Mouse (Mus musculus) hindbrain, embryonic 16.5 days (tissue): ENCODE measurements at regions not wholly inside any gene's neighbourhood (a gene's known extent, or its start where the extent isn't known, plus 50 kb on each side); places are given as distances from the start of the nearest gene placed in this dataset.

Source experiments
- ATAC-seq: fragments of 200-750 bp; cut with Nextera tagmentation; 2 replicates; pipeline ENCODE4 v1.8.0; 2017; ENCODE audit warnings: moderate TSS enrichment, moderate library complexity
- H3K27ac ChIP-seq: fragments of 300-500 bp; sonication (generic); 2 replicates; pipeline ENCODE4 v1.5.1; 2014; ENCODE audit warnings: low read depth, mild to moderate bottlenecking, control low read depth, low read length, moderate library complexity
- H3K27me3 ChIP-seq: fragments of 300-500 bp; sonication (generic); replicated peaks from 2 replicates; pipeline ENCODE4 v1.6.1; 2014; ENCODE audit warnings: low read length; ENCODE audit not compliant: control insufficient read depth, insufficient read depth
- H3K36me3 ChIP-seq: fragments of 300-500 bp; sonication (generic); 2 replicates; pipeline ENCODE4 v1.6.1; 2014; ENCODE audit warnings: mild to moderate bottlenecking, low read length, moderate library complexity, mixed read lengths; ENCODE audit not compliant: control insufficient read depth, insufficient read depth
- H3K4me1 ChIP-seq: fragments of 300-500 bp; sonication (generic); 2 replicates; pipeline ENCODE4 v1.6.1; 2014; ENCODE audit warnings: low read depth, low read length; ENCODE audit not compliant: control insufficient read depth, insufficient read depth
- H3K4me2 ChIP-seq: fragments of 300-500 bp; sonication (generic); 2 replicates; pipeline ENCODE4 v1.6.1; 2014; ENCODE audit warnings: mild to moderate bottlenecking, low read length, control low read depth, moderate library complexity
- H3K4me3 ChIP-seq: fragments of 300-500 bp; sonication (generic); 2 replicates; pipeline ENCODE4 v1.5.1; 2014; ENCODE audit warnings: mild to moderate bottlenecking, low read length, control low read depth, moderate library complexity
- H3K9ac ChIP-seq: fragments of 300-500 bp; sonication (generic); 2 replicates; pipeline ENCODE4 v1.6.1; 2014; ENCODE audit warnings: low read depth, mild to moderate bottlenecking, control low read depth, low read length, moderate library complexity
- H3K9me3 ChIP-seq: fragments of 300-500 bp; sonication (generic); 2 replicates; pipeline ENCODE4 v1.6.1; 2014; ENCODE audit warnings: mild to moderate bottlenecking, low read length, moderate library complexity; ENCODE audit not compliant: control insufficient read depth
- WGBS: fragments of 180-500 bp; shearing (Covaris S2); extraction: QIAGEN DNeasy Blood & Tissue Kit; methylation state at CpG from one replicate; pipeline ENCODE4 v1.1.7; 2014; 5-methylcytosine and 5-hydroxymethylcytosine counted together

- no peak overlapping the region for H3K27ac ChIP-seq
Observed at GRCm38 (mm10) chr9:41359286-41359685, 197.8 kb upstream of the Ubash3b start.

GRCm38 (mm10) chr9:41345338-41345737, 183.8 kb upstream of the Ubash3b start:
- no peaks in the 10 kb centered on the region for H3K9me3 ChIP-seq
- no peaks in the 10 kb centered on the region for H3K27me3 ChIP-seq
- no peak overlapping the region for H3K27ac ChIP-seq
- no peaks in the 10 kb centered on the region for H3K36me3 ChIP-seq
- H3K4me3 ChIP-seq: no peak overlapping the region
- H3K4me1 ChIP-seq: no peaks in the 10 kb centered on the region
- WGBS: 63% methylated on average over 2 of the region's 2 CpGs
- H3K4me2 ChIP-seq: no peak overlapping the region
- no peak overlapping the region for H3K9ac ChIP-seq
- no peak for ATAC-seq

More at GRCm38 (mm10) chr9:41359286-41359685, 197.8 kb upstream of the Ubash3b start:
- no peak for ATAC-seq
- H3K4me1 ChIP-seq: no peaks in the 10 kb centered on the region
- H3K9me3 ChIP-seq: no peaks in the 10 kb centered on the region
- H3K27me3 ChIP-seq: no peaks in the 10 kb centered on the region
- H3K9ac ChIP-seq: no peak overlapping the region
- H3K36me3 ChIP-seq: no peaks in the 10 kb centered on the region
- no peak overlapping the region for H3K4me3 ChIP-seq
- WGBS: 91% methylated on average over 3 of the region's 3 CpGs
- H3K4me2 ChIP-seq: no peak overlapping the region

- no peaks in the 10 kb centered on the region for H3K27me3 ChIP-seq
- no peaks in the 10 kb centered on the region for H3K9me3 ChIP-seq
- no peak for ATAC-seq
- H3K4me1 ChIP-seq: peaks cover 11% of the 10 kb centered on the region
- no peaks in the 10 kb centered on the region for H3K36me3 ChIP-seq
- H3K27ac ChIP-seq: no peak overlapping the region
- WGBS: 86% methylated on average over 2 of the region's 2 CpGs
- H3K9ac ChIP-seq: no peak overlapping the region
- H3K4me2 ChIP-seq: no peak overlapping the region
- no peak overlapping the region for H3K4me3 ChIP-seq
Observed at GRCm38 (mm10) chr9:41337375-41337774, 175.9 kb upstream of the Ubash3b start.

- 89% methylated on average over 6 of the region's 6 CpGs for WGBS
- Histone ChIP-seq H3K9ac (no peak overlapping the region), H3K9me3 (no peaks in the 10 kb centered on the region), H3K4me1 (peaks cover 11% of the 10 kb centered on the region), H3K4me2 (no peak overlapping the region), H3K27me3 (no peaks in the 10 kb centered on the region), H3K4me3 (no peak overlapping the region), H3K36me3 (no peaks in the 10 kb centered on the region), H3K27ac (no peak overlapping the region)
- ATAC-seq: no peak
Observed at GRCm38 (mm10) chr9:41336801-41337200, 175.3 kb upstream of the Ubash3b start.

- Histone ChIP-seq H3K9ac (peak overlapping the region; percentile 33; the same call in 1 of the 2 replicates), H3K4me2 (peak overlapping the region; percentile 22), H3K36me3 (no peaks in the 10 kb centered on the region), H3K4me3 (no peak overlapping the region), H3K27ac (peak overlapping the region; percentile 69), H3K4me1 (peaks cover 11% of the 10 kb centered on the region), H3K9me3 (no peaks in the 10 kb centered on the region), H3K27me3 (no peaks in the 10 kb centered on the region)
- WGBS: 9% methylated on average over 10 of the region's 10 CpGs
- peak; percentile 61 for ATAC-seq
Observed at GRCm38 (mm10) chr9:41334462-41335241, 173.2 kb upstream of the Ubash3b start.

GRCm38 (mm10) chr9:41333526-41333925, 172.0 kb upstream of the Ubash3b start:
- no peaks in the 10 kb centered on the region for H3K27me3 ChIP-seq
- no peak overlapping the region for H3K4me2 ChIP-seq
- H3K27ac ChIP-seq: no peak overlapping the region
- no peaks in the 10 kb centered on the region for H3K9me3 ChIP-seq
- no peak overlapping the region for H3K9ac ChIP-seq
- WGBS: 90% methylated on average over 1 of the region's 1 CpGs
- no peaks in the 10 kb centered on the region for H3K36me3 ChIP-seq
- H3K4me3 ChIP-seq: no peak overlapping the region
- peaks cover 11% of the 10 kb centered on the region for H3K4me1 ChIP-seq
- no peak for ATAC-seq

- 93% methylated on average over 1 of the region's 1 CpGs for WGBS
- Histone ChIP-seq H3K9ac (no peak overlapping the region), H3K4me3 (peak overlapping the region; percentile 16; the same call in 1 of the 2 replicates), H3K27ac (peak overlapping the region; percentile 64), H3K9me3 (no peaks in the 10 kb centered on the region), H3K36me3 (no peaks in the 10 kb centered on the region), H3K27me3 (no peaks in the 10 kb centered on the region), H3K4me2 (peak overlapping the region; percentile 20), H3K4me1 (peaks cover 19% of the 10 kb centered on the region)
- ATAC-seq: no peak
Observed at GRCm38 (mm10) chr9:41328959-41329358, 167.5 kb upstream of the Ubash3b start.

GRCm38 (mm10) chr9:41328480-41328879, 167.0 kb upstream of the Ubash3b start:
- no peaks in the 10 kb centered on the region for H3K27me3 ChIP-seq
- H3K4me3 ChIP-seq: peak overlapping the region; percentile 21
- no peaks in the 10 kb centered on the region for H3K9me3 ChIP-seq
- peak overlapping the region; percentile 20 for H3K4me2 ChIP-seq
- peak overlapping the region; percentile 64 for H3K27ac ChIP-seq
- WGBS: 7% methylated on average over 5 of the region's 5 CpGs
- ATAC-seq: no peak
- no peak overlapping the region for H3K9ac ChIP-seq
- H3K36me3 ChIP-seq: no peaks in the 10 kb centered on the region
- H3K4me1 ChIP-seq: peaks cover 19% of the 10 kb centered on the region

- no peak overlapping the region for H3K9ac ChIP-seq
- 11% methylated on average over 1 of the region's 1 CpGs for WGBS
Observed at GRCm38 (mm10) chr9:41328056-41328455, 166.6 kb upstream of the Ubash3b start.

More at GRCm38 (mm10) chr9:41328056-41328455, 166.6 kb upstream of the Ubash3b start:
- H3K4me1 ChIP-seq: peaks cover 19% of the 10 kb centered on the region
- ATAC-seq: no peak
- no peaks in the 10 kb centered on the region for H3K9me3 ChIP-seq
- no peaks in the 10 kb centered on the region for H3K27me3 ChIP-seq
- H3K27ac ChIP-seq: no peak overlapping the region; the same call in 1 of the 2 replicates
- H3K36me3 ChIP-seq: no peaks in the 10 kb centered on the region
- peak overlapping the region; percentile 20 for H3K4me2 ChIP-seq
- peak overlapping the region; percentile 21 for H3K4me3 ChIP-seq
